Mouse (Mus musculus) forebrain, embryonic 14.5 days (tissue): ENCODE results near the gene Itga10. TPM values are rescaled to one million over a fixed set of nuclear protein-coding genes. Genes with fewer than 3 reads are reported as not detected.
A peak's percentile ranks its signal among the peaks of the same experiment; 100 is the strongest.
"Not testable (repeated sequence)": the region's sequence is repeated elsewhere in the genome, so short reads cannot be mapped to it uniquely, and the experiment has no call there.

Experiments used
- ATAC-seq: fragments of 200-750 bp; cut with Nextera tagmentation; 2 replicates; pipeline ENCODE4 v1.8.0; 2017; ENCODE audit warnings: mild to moderate bottlenecking, moderate library complexity
- DNase-seq: peaks from one replicate; pipeline ENCODE4 v3.0.0-alpha.2; 2015; ENCODE audit warnings: low spot score
- H3K27ac ChIP-seq: fragments of 300-500 bp; sonication (generic); 2 replicates; pipeline ENCODE4 v1.5.1; 2014; ENCODE audit warnings: low read depth, mild to moderate bottlenecking, control low read depth, low read length, moderate library complexity
- H3K27me3 ChIP-seq: fragments of 300-500 bp; sonication (generic); replicated peaks from 2 replicates; pipeline ENCODE4 v1.6.1; 2014; ENCODE audit warnings: low read length, control low read depth, mixed read lengths; ENCODE audit not compliant: control insufficient read depth, insufficient read depth
- H3K36me3 ChIP-seq: fragments of 300-500 bp; sonication (generic); 2 replicates; pipeline ENCODE4 v1.6.1; 2014; ENCODE audit warnings: low read length, control low read depth; ENCODE audit not compliant: control insufficient read depth, insufficient read depth
- H3K4me1 ChIP-seq: fragments of 300-500 bp; sonication (generic); 2 replicates; pipeline ENCODE4 v1.6.1; 2014; ENCODE audit warnings: antibody characterized with exemption, low read length, control low read depth; ENCODE audit not compliant: control insufficient read depth, insufficient read depth
- H3K4me2 ChIP-seq: fragments of 300-500 bp; sonication (generic); 2 replicates; pipeline ENCODE4 v1.6.1; 2014; ENCODE audit warnings: mild to moderate bottlenecking, control low read depth, low read length
- H3K4me3 ChIP-seq: fragments of 300-500 bp; sonication (generic); 2 replicates; pipeline ENCODE4 v1.5.1; 2014; ENCODE audit warnings: low read depth, low read length, control low read depth
- H3K9ac ChIP-seq: fragments of 300-500 bp; sonication (generic); 2 replicates; pipeline ENCODE4 v1.6.1; 2014; ENCODE audit warnings: mild to moderate bottlenecking, low read length, control low read depth, moderate library complexity
- H3K9me3 ChIP-seq: fragments of 300-500 bp; sonication (generic); replicated peaks from 2 replicates; pipeline ENCODE4 v1.6.1; 2016; ENCODE audit warnings: low read length, control low read depth, mixed read lengths; ENCODE audit not compliant: control insufficient read depth
- WGBS: fragments of 180-500 bp; shearing (Covaris S2); extraction: QIAGEN DNeasy Blood & Tissue Kit; methylation state at CpG from one replicate; pipeline ENCODE4 v1.1.7; 2014; 5-methylcytosine and 5-hydroxymethylcytosine counted together
- polyA plus RNA-seq: library from polyadenylated mRNA; unstranded; fragments of >200 nt; fragmentation: Nextera tagmentation; extraction: Ambion mirVana; gene quantifications from 2 replicates; pipeline ENCODE4 v1.2.1, GENCODE M21; 2014

The Itga10 gene
- polyA plus RNA-seq, 1 experiment from 2014 or later, result 0.39 TPM

DNA sequence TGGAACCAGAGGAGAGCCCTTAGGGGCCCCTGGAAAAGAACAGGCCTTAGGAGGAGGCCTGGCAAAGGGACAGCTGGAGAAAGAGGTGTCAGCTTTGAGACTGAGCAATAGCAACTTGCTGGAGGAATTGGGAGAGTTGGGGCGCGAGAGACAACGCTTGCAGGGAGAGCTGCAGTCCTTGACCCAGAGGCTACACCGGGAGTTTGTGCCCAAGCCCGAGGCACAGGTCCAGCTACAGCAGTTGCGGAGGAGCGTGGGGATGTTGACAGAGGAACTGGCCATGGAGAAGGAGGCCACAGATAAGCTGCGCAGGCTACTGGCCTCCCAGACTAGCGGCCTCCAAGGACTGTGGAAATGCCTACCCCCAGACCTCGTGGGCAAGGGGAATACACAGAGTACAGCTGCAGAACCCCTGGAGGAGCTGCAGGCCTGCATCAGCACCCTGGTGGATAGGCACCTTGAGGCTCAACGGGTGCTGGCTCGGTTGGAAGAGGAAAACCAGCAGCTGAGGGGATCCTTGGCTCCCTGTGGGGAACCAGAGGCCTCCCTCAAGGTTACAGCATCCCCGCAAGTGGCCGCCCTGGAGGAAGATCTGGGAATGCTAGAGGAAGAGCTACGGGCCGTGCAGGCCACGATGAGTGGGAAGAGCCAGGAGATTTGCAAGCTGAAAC is 38.9 kb downstream of the Itga10 start:
- H3K9ac ChIP-seq, result no peak overlapping the region
- H3K4me1 ChIP-seq, result no peaks in the 10 kb centered on the region
- no peak for ATAC-seq
- WGBS, result 68% methylated on average over 17 of the region's 17 CpGs
- no peak for DNase-seq
- H3K36me3 ChIP-seq, result no peaks in the 10 kb centered on the region
- no peaks in the 10 kb centered on the region for H3K27me3 ChIP-seq
- no peak overlapping the region for H3K4me3 ChIP-seq
- no peak overlapping the region for H3K27ac ChIP-seq
- no peaks in the 10 kb centered on the region for H3K9me3 ChIP-seq
- H3K4me2 ChIP-seq, result peak overlapping the region; percentile 39

DNA sequence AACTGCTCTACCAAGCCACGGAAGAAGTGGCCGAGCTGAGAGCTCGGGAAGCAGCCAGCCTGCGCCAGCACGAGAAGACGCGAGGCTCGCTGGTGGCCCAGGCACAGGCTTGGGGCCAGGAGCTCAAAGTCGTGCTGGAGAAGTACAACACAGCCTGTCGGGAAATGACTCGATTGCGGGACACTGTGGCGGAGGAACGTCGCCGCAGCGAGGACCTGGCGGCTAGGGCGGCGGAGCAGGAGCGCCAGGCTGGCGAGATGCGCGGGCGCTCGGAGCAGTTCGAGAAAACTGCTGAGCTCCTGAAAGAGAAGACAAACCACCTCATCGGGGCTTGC is 39.4 kb downstream of the Itga10 start:
- WGBS, result 44% methylated on average over 28 of the region's 28 CpGs
- H3K4me3 ChIP-seq, result no peak overlapping the region
- no peaks in the 10 kb centered on the region for H3K27me3 ChIP-seq
- no peak overlapping the region for H3K27ac ChIP-seq
- peak overlapping the region; percentile 39 for H3K4me2 ChIP-seq
- DNase-seq, result no peak
- no peaks in the 10 kb centered on the region for H3K9me3 ChIP-seq
- H3K9ac ChIP-seq, result no peak overlapping the region
- no peak for ATAC-seq
- H3K4me1 ChIP-seq, result 0 out of 2 replicates have a peak, but pooled peaks cover 2% of the 10 kb centered on the region
- no peaks in the 10 kb centered on the region for H3K36me3 ChIP-seq

DNA sequence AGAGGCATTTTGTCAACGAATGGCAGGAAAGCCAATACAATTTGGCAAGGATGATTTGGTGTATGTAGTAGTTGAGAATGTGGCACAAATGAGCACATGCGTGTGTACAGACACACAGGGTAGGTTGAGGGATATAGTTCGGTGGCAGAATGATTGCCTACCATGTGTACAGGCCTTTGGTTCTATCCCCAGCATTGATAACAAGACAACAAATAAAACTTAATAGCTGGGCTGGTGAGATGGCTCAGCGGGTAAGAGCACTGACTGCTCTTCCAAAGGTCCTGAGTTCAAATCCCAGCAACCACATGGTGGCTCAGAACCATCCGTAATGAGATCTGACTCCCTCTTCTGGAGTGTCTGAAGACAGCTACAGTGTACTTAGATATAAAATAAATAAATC is 40.7 kb downstream of the Itga10 start:
- H3K4me2 ChIP-seq, H3K4me1 ChIP-seq, DNase-seq, H3K9ac ChIP-seq, H3K9me3 ChIP-seq, H3K27me3 ChIP-seq, H3K27ac ChIP-seq, H3K36me3 ChIP-seq, ATAC-seq, H3K4me3 ChIP-seq: not testable (repeated sequence)
- 91% methylated on average over 5 of the region's 5 CpGs for WGBS

DNA sequence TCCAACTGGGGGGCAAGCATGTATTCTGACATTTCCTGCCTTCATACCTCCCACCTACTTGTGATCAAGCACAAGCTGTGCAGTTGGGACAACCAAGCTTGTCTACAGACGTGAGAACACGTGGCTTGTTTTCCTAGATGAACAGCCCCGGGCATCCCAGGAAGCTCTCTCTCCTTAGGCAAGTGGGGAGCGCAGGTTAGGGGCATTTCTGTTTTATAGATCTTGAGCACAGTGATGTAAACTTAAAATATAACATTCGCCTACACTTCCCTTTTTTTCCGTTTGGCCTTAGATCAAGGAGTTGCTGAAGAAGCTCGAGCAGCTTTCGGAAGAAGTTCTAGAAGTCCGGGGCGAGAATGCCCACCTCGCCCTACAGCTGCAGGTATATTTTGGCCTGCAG is 43.5 kb downstream of the Itga10 start:
- Histone ChIP-seq H3K4me3 (no peak overlapping the region), H3K4me2 (no peak overlapping the region), H3K9me3 (no peaks in the 10 kb centered on the region), H3K9ac (no peak overlapping the region), H3K4me1 (0 out of 2 replicates have a peak, but pooled peaks cover 2% of the 10 kb centered on the region), H3K27ac (no peak overlapping the region), H3K36me3 (no peaks in the 10 kb centered on the region), H3K27me3 (no peaks in the 10 kb centered on the region)
- DNase-seq, result no peak
- whole genome bisulfite sequencing, result 87% methylated on average over 11 of the region's 11 CpGs
- no peak for ATAC-seq

DNA sequence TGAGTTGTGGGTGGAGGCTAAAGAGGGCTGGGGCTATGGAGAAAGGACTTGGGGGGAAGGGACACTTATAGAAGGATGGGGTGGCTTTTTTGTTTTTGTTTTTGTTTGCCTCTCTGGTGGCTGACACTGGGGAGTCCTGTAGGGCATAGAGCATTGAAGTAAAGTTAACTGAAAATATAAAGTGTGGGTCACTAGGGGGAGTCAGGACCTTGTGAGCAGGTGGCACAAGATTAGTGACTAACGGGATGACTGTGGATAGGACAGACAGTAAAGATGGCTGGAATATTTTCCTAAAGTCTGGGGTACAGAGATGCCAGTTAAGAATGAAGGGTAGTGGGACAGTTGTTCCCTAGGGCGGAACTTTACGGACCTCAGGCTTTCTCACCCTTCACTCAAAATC is 44.9 kb downstream of the Itga10 start:
- Histone ChIP-seq H3K4me2 (no peak overlapping the region), H3K36me3 (no peaks in the 10 kb centered on the region), H3K27me3 (no peaks in the 10 kb centered on the region), H3K4me1 (0 out of 2 replicates have a peak, but pooled peaks cover 2% of the 10 kb centered on the region), H3K9me3 (no peaks in the 10 kb centered on the region), H3K27ac (no peak overlapping the region), H3K4me3 (no peak overlapping the region), H3K9ac (no peak overlapping the region)
- DNase-seq (no peak), ATAC-seq (no peak)
- 52% methylated on average over 3 of the region's 3 CpGs for WGBS

DNA sequence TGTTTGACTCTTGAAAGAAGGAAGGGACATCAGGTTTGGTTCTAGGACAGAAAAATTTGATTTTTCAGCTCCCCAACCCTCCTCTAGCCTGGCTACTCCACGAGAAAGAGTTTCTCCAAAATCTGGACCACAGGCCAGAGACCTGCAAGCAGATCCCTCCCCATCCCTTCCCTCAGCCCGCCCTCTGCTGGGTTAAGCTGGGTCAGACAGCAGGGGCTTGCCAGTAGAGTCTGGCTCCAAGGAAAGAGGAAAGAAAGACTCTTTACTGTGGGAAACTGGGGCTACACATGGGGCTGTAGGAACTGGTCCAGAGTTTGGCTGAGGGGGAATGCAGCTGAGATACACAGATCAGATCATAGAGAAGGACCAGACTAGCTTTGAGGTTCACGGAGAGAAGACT is 47.1 kb downstream of the Itga10 start:
- no peak for ATAC-seq
- Histone ChIP-seq H3K4me2 (no peak overlapping the region), H3K27ac (no peak overlapping the region), H3K4me3 (no peak overlapping the region), H3K36me3 (no peaks in the 10 kb centered on the region), H3K9ac (no peak overlapping the region), H3K4me1 (peaks cover 9% of the 10 kb centered on the region), H3K9me3 (no peaks in the 10 kb centered on the region), H3K27me3 (no peaks in the 10 kb centered on the region)
- 13% methylated on average over 3 of the region's 3 CpGs for WGBS
- no peak for DNase-seq

DNA sequence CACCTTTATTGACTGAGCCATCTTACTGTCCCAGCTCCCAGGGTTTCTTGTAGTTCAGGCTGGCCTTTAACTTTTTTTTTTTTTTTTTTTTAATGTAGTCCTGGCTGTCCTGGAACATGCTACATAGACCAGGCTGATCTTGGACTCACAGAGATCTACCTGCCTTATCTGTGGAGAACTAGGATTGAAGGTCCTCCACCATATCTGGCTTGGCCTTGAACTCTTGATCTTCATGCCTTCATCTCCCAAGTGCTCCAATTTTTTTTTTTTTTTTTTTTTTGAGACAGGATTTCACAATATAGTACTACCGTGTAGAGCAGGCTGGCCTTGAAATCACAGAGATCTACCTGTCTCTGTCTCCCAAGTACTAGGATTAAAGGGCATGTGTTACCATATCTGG is 48.2 kb downstream of the Itga10 start:
- no peak overlapping the region for H3K27ac ChIP-seq
- H3K4me1 ChIP-seq, result peaks cover 9% of the 10 kb centered on the region
- H3K4me2 ChIP-seq, result no peak overlapping the region
- DNase-seq (no peak), ATAC-seq (no peak)
- no peaks in the 10 kb centered on the region for H3K36me3 ChIP-seq
- WGBS, result 97% methylated on average over 1 of the region's 1 CpGs
- H3K27me3 ChIP-seq, result no peaks in the 10 kb centered on the region
- no peaks in the 10 kb centered on the region for H3K9me3 ChIP-seq
- no peak overlapping the region for H3K4me3 ChIP-seq
- H3K9ac ChIP-seq, result no peak overlapping the region

DNA sequence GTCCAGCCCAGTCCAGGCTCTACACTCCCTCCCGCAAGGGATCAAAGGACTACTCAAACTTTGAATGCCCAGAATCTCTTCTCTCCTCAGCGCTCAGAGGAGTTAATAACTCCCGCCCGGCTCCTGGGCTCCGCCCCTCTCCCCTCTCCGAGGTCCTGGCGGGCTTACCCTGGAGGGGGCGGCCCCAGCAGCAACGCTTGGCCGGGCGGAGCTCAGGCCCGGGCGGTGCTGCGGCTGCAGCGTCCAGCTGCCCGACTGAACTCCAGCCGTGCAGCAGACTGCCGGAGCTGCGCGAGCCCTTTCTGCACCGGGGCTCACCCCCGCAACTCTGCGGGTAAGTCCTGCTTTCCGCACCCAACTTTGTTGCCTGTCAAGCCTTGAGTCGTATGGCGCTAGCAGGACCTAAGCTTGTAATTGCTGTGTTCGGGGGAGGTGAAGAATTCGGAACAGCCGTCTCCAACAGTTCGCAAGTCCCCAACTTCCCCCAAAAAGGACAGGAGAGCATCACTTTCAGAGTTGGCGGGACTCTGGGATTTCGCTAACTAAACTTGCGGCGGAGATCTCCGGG is 50.9 kb downstream of the Itga10 start, which contains the start of gene Pias3:
Gene Pias3, plus strand, starts transcription at position 187 of the 568 bp plus-strand sequence.
- Histone ChIP-seq H3K27ac (peak within 1 kb of the TSS; percentile 91), H3K27me3 (no peaks in the 10 kb centered on the region), H3K36me3 (peaks cover 14% of the 10 kb centered on the region), H3K4me2 (peak within 1 kb of the TSS; percentile 72), H3K4me1 (peaks cover 7% of the 10 kb centered on the region), H3K4me3 (peak within 1 kb of the TSS; percentile 82), H3K9me3 (no peaks in the 10 kb centered on the region), H3K9ac (peak within 1 kb of the TSS; percentile 79)
- under 1% methylated on average over 35 of the region's 35 CpGs for WGBS
- DNase-seq (peak; percentile 80), ATAC-seq (peak; percentile 78)
